Mouse (Mus musculus) kidney, postnatal 25 days (tissue): ENCODE data around the gene Acap1.
"Not testable (repeated sequence)": the region's sequence is repeated elsewhere in the genome, so short reads cannot be mapped to it uniquely, and the experiment has no call there.

Source experiments
- DNase-seq, 2 experiments: peaks; one replicate each; pipeline ENCODE4 v3.0.0; 2021; ENCODE audit warnings: mixed read lengths in 2 of 2

Acap1 gene

GRCm38 (mm10) chr11:69920266-69921031 lies 25.1 kb upstream of the Acap1 start:
- peak; percentile 62 to 90 for DNase-seq

GRCm38 (mm10) chr11:69919661-69920265 lies 24.4 kb upstream of the Acap1 start:
- peak; percentile 90 to 94 for DNase-seq

GRCm38 (mm10) chr11:69919053-69919452 lies 23.7 kb upstream of the Acap1 start:
- DNase-seq = no peak

GRCm38 (mm10) chr11:69918118-69918517 lies 22.8 kb upstream of the Acap1 start:
- no peak for DNase-seq

- no peak for DNase-seq
These were observed 22.1 kb upstream of the Acap1 start for GRCm38 (mm10) chr11:69917379-69917948.

GRCm38 (mm10) chr11:69916652-69917378 lies 21.5 kb upstream of the Acap1 start:
- DNase-seq = not testable (repeated sequence)

GRCm38 (mm10) chr11:69915667-69916627 lies 20.6 kb upstream of the Acap1 start:
- DNase-seq = no peak

GRCm38 (mm10) chr11:69914917-69915430 lies 19.6 kb upstream of the Acap1 start:
- DNase-seq = no peak

- DNase-seq = no peak
These were observed 19.0 kb upstream of the Acap1 start for GRCm38 (mm10) chr11:69914372-69914764.

- peak; percentile 94 to 96 for DNase-seq
These were observed 18.4 kb upstream of the Acap1 start, which contains the start of gene Gps2 for GRCm38 (mm10) chr11:69913554-69914371. TSS of gene Gps2 (plus strand) at chr11:69913888.

GRCm38 (mm10) chr11:69912716-69913530 lies 17.6 kb upstream of the Acap1 start:
- DNase-seq = no peak

GRCm38 (mm10) chr11:69911701-69912100 lies 16.4 kb upstream of the Acap1 start:
- no peak for DNase-seq

GRCm38 (mm10) chr11:69910781-69911560 lies 15.6 kb upstream of the Acap1 start:
- peak; percentile 72 to 92 for DNase-seq

- no peak for DNase-seq
These were observed 14.8 kb upstream of the Acap1 start for GRCm38 (mm10) chr11:69910177-69910576.

- DNase-seq = no peak
These were observed 13.8 kb upstream of the Acap1 start for GRCm38 (mm10) chr11:69909174-69909573.

GRCm38 (mm10) chr11:69908645-69909044 lies 13.3 kb upstream of the Acap1 start:
- DNase-seq = peak; percentile 94 to 97

- no peak for DNase-seq
These were observed 9.0 kb upstream of the Acap1 start for GRCm38 (mm10) chr11:69904311-69904710.

GRCm38 (mm10) chr11:69902972-69903371 lies 7.6 kb upstream of the Acap1 start:
- no peak for DNase-seq

- no peak for DNase-seq
These were observed 6.7 kb upstream of the Acap1 start for GRCm38 (mm10) chr11:69901993-69902392.
